Mouse (Mus musculus) adrenal gland, adult 2 months (tissue): ENCODE measurements around the gene Plin1. TPM values are rescaled to one million over a fixed set of nuclear protein-coding genes. Genes with fewer than 3 reads are reported as not detected.

Experiments used
- DNase-seq: peaks from one replicate; pipeline ENCODE4 v3.0.0; 2021
- polyA plus RNA-seq: library from polyadenylated mRNA; depleted of rRNA; stranded (reverse); fragments of >200 nt; gene quantifications from 2 replicates; pipeline ENCODE4 v1.2.3, GENCODE M21; 2012; rRNA removed
- total RNA-seq, 2 experiments: library from RNA; stranded (reverse); gene quantifications; 2 replicates each; pipeline ENCODE4 v1.2.3; 2021

The Plin1 gene
- total and polyA plus RNA-seq, 3 experiments = 554 to 869 (median 564) TPM

DNA sequence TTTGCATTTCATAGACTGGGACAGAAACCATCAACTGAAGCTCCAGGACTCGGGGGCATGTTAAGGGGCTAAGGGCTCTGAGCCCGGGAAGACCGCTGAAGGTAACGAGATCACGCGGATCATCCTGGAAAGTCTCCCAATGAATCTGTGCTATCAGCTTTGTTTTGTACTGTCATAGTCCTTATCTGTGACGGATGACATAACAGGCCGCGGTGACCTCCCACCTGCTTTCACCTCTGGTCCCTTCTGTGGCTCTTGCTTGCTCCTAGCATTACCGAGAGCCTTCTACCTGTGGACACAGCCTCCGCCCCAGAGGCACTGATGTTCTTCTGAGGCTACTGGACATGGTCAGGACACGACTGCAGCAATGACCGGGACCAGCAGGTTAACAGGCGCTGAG lies 3.8 kb upstream of the Plin1 start:
- no peak for DNase-seq

DNA sequence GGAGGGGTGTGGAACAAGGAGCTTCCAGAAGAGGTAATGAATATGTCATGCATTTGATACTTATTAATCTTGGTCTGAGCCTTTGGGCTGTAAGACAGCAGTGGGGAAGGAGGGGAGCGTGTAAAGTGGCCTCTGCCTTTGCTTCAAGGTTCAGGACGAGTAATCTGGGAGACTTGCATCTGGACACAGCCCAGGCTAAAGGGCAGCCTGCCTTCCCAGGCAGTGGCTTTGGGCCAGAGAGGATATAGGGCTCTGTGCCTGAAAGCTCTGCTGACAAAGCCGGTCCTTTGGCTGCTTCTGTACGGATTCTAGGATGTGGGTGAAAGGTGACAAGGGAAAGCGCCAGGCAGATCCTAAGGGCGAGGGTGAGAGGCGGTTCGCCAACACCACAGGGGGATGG lies 1.9 kb upstream of the Plin1 start:
- peak; percentile 91 for DNase-seq

DNA sequence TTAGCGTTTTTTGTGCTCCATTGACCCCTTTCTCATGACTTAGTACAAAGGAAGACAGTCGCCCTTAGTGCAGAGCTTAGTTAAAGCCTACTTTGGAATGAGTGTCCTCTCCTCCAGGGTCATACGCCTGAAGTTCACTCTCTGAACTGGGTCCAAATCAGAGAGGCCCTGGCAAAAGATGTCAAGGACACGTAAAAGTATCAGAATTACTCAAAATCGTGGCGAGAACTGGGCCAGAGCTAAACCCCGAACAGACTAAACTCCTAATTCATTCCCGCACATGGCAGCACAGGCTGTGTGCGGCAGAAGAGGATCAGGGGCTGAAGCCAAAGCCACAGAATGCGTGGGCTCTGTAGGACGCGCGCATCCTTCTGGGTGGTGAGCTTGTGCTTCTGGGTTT lies 1.3 kb downstream of the Plin1 start:
- DNase-seq = peak; percentile 81

DNA sequence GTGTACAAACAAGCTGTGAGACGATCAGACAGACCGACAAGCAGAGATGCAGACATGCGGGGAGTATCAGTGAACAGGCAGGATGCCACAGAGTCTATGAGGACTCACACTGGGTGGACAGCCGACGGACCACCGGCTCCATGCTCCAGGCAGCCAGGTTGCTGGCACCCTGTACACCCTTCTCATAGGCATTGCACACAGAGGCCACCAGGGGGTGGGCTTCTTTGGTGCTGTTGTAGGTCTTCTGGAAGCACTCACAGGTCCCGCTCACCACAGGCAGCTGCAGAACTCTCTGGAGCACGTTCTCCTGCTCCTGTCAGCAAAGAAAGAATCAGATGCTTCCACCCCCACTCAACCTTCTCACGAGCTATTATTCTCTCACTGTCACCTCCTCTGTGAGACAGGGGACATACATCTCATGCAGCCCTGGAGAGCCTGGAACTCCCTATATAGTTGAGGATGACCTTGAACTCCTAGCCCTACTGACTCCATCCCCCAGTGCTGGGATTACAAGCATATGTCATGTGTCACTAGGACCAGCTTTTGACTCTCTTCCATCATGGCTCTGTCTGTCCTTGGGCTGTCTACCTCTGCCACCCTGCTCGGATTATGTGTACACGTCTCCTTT lies 2.8 kb downstream of the Plin1 start:
- peak; percentile 57 for DNase-seq

DNA sequence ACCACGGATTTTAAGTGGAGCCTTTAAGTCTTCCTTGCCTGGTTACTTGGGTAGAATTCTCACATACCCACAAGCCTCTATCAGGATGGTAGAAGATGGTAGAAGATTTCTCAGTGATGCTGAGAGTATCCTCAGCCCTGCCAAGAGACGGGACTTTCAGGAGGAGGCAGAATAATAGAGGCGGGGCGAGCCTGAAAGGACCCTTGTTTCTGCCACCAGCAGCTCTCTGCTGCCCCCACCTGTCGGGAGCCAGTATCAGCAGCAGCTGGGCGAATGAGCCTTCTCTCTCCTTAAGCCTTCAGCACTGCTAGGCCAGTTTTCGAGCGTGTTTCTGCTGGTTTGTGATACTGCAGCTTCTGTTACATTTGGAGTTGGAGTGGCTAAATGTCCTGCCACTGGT lies 3.5 kb downstream of the Plin1 start:
- DNase-seq = peak; percentile 78

DNA sequence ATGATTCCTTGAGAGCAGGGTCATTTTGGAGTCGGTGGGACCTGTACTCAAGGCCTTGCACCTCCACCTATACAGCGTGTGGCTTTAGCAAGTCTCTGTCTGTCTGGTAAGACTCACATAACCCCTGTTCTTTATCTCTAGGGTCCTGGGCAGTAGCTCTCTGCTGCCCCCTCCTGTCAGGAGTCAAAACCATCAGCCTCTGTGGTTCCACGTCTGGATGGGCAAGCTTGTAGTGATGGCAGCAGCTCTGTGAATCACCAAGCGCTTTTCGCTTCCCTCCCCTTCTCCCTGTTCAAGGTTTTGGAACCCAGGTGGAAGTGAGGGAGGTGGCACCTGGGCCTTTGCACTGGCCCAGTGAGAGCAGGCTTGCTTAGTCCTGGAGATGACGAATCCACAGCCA lies 4.5 kb downstream of the Plin1 start:
- DNase-seq = peak; percentile 80

DNA sequence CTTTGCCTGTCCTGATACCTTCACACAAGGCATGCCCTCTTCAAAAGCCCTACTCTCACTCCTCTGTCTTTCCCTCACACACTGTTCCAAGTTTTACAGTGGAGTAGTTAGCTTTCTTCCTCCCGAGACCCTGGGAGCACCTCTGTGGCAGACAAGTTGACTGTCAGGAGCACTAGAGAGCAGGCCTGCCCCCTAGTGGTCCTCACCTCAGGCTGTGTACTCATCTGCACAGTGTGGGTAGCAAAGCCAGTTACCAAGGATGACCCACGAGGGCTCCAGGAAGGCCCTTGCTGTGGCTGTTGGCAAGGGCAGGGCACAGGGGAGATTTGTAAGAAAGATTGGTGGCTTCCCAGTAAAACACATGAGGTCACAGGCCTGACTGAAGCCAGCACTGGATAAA lies 5.6 kb downstream of the Plin1 start:
- peak; percentile 66 for DNase-seq

DNA sequence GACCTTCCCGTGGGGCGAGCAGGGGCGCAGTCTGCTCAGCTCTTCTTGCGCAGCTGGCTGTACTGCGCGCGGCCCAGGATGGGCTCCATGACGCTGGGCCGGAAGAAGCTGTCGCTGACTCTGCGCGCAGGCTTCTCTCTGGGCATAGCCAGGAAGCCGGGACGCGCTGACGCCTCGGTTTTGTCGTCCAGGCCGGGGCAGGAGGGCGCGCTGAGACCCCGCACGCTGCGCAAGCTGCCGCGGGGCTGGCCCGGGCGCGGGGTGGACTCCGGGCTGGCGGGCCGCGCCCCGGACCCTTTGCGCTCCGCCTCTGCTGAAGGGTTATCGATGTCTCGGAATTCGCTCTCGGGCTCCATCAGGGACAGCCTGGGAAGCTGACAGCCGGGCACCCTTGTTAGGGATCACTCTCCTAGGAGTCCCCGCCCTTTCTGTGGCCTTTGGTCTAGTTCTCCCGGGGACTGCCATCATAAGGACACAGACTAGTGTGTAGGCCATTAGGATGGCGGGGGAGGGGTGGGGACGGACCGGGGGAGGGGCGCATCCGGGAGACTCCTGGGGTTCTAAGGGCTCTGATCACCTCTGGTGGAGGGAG lies 11.2 kb downstream of the Plin1 start:
- DNase-seq = peak; percentile 82

DNA sequence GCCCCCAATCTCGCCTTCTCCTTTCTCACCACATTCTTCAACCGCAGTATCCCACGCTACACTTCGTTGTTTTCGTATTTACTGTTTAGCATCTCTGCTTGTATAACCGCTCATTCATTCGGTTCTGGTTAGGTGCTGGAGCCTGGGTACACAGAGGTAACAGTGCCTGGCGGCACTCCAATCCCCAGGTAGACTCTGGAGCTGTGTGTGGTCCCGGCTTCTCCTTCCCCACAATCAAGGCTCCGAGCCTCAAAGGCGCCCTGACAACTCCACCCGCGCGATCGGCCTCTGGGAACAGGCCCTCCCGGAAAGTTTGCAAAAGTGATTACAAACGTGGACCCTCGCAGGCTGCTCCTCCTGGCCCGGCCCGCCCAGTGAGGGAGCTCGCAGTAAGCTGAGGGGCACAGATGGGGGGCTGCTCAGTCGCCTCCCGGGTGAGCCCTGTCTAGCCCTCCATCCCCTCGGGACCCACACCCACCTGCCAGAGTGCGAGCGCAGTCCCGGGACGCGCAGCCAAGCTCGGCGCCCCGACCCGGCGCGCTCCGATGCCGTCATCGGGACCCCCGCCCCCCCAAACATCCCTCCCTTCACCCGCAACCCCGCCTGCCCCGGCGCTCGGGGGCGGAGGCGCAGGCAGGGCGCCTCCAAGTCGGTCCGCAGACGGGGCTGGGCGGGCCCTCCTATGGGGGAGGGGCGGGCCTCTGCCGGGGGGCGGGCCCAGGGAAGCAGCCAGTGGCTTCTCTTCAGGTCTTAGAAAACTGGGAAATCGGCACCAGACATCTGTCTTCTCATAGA lies 17.3 kb downstream of the Plin1 start, which contains the start of gene Kif7:
Gene Kif7, minus strand, starts transcription at position 534 of the 795 bp plus-strand sequence.
- DNase-seq = peak; percentile 92

DNA sequence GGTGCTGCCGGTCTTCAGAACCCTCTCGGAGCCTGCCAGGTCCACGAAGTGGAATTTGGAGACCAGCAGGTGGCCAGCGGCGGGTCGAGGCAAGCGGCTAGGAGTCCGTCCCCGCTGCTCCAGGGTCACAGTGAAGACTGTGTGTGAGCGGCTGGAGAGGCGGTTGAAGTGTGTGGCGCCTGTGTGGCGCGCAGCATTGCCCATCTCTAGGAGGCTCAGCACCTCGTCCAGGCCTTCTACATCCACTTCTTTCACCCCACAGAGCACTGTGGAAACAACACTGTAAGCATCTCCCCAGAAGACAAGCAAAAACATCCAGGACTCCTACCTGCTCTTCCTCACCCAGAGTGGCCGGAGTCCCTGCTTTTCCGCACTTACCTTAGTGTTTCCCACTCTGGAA lies 21.9 kb downstream of the Plin1 start:
- DNase-seq = no peak

DNA sequence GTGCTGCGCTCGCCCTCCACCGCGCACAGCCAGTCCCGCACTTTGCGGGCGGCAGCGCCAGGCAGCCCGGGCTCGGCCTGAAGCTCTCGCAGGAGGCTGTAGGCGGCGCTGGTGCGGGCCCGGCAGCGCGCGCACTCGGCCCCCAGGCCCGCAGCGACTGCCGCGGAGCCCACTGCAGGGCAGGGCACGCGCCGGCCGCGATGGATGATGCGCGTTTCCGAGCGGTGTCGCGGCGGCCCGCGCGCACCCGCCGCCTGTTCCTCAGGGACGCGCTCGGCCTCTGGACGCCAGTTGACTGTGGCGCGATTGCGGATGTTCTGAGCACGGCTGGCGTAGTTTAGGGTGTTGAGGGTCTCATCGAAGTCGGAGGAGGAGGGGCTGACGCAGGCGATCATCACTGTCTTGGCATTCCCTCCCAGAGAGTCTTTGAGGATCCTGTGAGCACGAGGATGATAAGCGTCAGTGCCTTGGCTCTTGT lies 22.5 kb downstream of the Plin1 start:
- DNase-seq = no peak

DNA sequence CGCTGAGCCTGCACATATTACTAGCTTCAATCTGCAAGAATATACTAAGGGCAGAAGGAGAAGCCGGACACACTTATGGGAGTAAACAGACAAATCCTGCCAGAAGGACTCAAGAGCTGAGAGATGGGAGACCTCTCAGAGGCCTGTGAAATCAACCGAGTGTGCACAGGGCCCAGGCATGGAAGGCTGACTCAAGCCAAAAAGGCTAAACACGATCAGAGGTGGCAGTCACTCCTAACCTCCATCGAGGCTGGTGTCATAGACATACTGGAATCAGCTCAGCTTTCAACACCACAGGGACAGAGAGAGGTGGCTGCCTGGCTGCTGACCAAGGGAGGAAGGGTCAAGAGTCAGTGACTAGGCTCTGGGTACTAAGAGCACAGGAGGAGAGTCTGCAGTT lies 27.5 kb downstream of the Plin1 start:
- no peak for DNase-seq

DNA sequence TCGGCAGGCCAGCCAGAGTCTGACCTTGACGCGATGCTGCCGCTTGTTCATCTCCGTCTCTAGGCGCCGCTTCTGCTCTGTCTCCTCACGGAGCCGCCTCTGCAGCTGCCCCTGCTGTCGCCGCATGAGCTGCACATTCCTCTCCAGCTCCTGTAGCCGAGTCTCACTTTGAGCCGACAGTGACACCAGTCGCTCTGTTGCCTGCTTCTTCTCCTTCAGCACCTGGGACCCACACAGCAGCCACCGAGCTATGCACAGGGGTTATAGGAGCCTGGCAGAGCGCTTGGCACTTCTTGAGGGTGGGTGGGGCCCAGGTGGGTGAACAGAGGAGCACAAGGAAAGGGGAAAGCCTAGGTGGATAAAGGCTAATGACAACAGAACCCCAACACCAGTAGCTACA lies 29.9 kb downstream of the Plin1 start:
- DNase-seq = no peak

DNA sequence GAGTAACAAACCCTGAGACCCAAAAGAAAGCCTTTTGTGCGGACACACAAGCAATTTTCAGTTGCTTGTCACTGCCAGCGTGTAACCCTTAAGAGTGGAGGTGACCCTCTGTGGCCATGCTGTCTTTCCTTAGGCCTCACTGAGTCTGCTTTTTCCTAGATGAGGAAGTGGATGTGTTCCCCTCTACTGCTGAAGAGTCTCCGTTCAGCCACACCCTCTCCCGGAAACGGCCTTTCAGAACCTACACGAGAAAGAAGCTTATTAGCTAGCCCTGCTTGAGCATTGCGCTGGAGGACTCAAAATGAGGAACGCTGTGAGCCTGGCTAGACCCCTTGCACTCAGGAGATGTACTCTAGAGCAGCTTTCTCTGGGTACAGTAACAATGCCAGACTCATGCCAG lies 36.2 kb downstream of the Plin1 start:
- DNase-seq = no peak

DNA sequence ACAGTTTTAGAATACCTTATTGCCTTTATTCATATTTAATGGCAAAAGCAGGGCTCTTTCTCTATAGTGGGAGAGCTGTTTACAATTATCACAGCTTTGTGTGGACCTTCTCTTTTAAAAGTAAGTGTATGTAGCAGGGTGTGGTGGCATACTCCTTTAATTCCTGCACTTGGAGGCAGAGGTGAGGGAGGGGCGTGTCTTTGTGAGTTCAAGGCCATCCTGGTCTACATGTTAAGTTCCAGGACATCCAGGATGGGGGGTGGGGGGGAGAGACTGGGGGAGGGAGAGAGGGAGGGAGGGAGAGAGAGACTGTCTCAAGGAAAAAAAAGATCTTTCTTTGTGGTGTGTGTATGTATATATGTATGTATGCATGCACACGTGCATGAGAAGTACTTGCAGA lies 52.5 kb downstream of the Plin1 start:
- DNase-seq = no peak

DNA sequence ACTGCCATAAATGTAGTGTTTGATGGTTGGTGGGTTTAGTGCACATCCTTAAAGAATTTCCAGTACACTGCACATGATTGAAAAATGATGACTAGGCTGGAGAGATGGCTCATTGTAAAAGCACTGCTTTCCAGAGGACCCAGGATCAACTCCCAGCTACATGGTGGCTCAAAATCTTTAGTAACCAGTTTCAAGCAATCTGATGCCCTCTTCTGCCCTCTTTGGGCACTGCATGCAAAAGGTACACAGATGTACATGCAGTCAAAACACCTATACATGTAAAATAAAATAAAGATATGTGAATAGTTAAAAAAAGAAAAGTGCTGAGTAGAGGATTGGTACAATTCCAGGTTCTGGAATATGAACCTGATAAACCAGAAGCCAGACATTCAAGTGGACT lies 53.5 kb downstream of the Plin1 start:
- DNase-seq = no peak

DNA sequence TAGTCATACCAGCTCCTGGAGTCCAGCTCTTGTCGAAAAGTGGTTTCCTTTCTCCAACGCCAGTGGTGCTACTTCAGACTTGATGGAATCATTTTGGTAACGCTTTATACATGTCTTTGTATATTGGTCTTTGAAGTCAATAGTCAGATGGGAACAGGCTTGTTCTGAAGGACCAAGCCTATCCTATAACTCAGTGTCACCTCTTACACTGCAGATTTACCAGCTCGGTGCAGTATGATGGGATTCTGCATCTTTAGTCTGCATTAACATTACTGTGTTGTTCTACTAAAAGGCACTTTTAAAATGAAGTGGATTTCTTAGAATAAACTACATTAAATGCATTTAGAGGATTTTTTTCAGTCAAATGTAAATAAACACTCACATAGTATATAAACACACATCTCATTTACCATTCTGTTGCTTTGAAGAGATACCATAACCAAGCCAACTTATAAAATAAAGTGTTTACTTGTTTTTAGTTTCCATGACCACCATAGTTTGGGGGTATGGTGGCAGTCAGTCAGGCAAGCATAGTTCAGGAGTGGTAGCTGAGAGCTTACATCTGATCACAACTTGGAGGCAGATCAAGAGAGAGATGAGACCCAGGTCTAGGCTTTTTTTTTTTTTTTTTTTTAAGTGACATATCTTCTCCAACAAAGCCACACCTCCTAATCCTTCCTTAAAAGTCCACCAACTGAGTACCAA lies 61.7 kb downstream of the Plin1 start:
- DNase-seq = no peak

Other genes with a start within 250 kb of the Plin1 start
- 10 to 100 TPM; 25.7 to 44.4 TPM for gene Rhcg, start 115.2 kb downstream of the Plin1 start, total RNA-seq
- 0.67 and 10.0 TPM in 2 replicates for gene Rhcg, start 115.2 kb downstream of the Plin1 start, polyA plus RNA-seq
- under 1 TPM; 0.10 to 0.17 TPM for gene Ticrr, start 72.7 kb downstream of the Plin1 start, total RNA-seq
- 0.18 and 0.25 TPM in 2 replicates for gene Ticrr, start 72.7 kb downstream of the Plin1 start, polyA plus RNA-seq
- gene Kif7, start 17.2 kb downstream of the Plin1 start, total RNA-seq = 1 to 10 TPM; 1.8 to 4.2 TPM
- 2.9 and 4.7 TPM in 2 replicates for gene Kif7, start 17.2 kb downstream of the Plin1 start, polyA plus RNA-seq
- 10 to 100 TPM; 53.4 to 53.7 TPM for gene Pex11a, start 10.2 kb upstream of the Plin1 start, total RNA-seq
- gene Pex11a, start 10.2 kb upstream of the Plin1 start, polyA plus RNA-seq = 34.9 and 39.7 TPM in 2 replicates
- gene Wdr93, start 10.3 kb upstream of the Plin1 start, total RNA-seq = 1 to 10 TPM; 1.5 to 1.6 TPM
- 1.5 and 1.8 TPM in 2 replicates for gene Wdr93, start 10.3 kb upstream of the Plin1 start, polyA plus RNA-seq
- gene Mesp1, start 60.9 kb upstream of the Plin1 start, total RNA-seq = not detected
- 0.48 TPM in 1 of 2 replicates, not detected in the other for gene Mesp1, start 60.9 kb upstream of the Plin1 start, polyA plus RNA-seq
- under 1 TPM; 0.43 to 0.93 TPM for gene Mesp2, start 77.8 kb upstream of the Plin1 start, total RNA-seq
- gene Mesp2, start 77.8 kb upstream of the Plin1 start, polyA plus RNA-seq = 0.88 and 0.95 TPM in 2 replicates
- gene Anpep, start 128.2 kb upstream of the Plin1 start, total RNA-seq = 10 to 100 TPM in 1 of 2 experiments, 1 to 10 TPM in 1; 8.9 to 12.0 TPM
- 9.7 and 9.8 TPM in 2 replicates for gene Anpep, start 128.2 kb upstream of the Plin1 start, polyA plus RNA-seq
- gene Ap3s2, start 187.7 kb upstream of the Plin1 start, total RNA-seq = 10 to 100 TPM; 18.5 to 27.2 TPM
- 17.2 and 21.7 TPM in 2 replicates for gene Ap3s2, start 187.7 kb upstream of the Plin1 start, polyA plus RNA-seq
- gene Arpin, start 202.5 kb upstream of the Plin1 start, total RNA-seq = 10 to 100 TPM; 15.2 to 18.9 TPM
- gene Arpin, start 202.5 kb upstream of the Plin1 start, polyA plus RNA-seq = 9.5 and 12.9 TPM in 2 replicates